Mouse (Mus musculus): Measurements from ENCODE around the gene Rab3ip. TPM values are rescaled to one million over a fixed set of nuclear protein-coding genes. Genes with fewer than 3 reads are reported as not detected.

The Rab3ip gene
- polyA plus RNA-seq, 1 experiment: 34.3 TPM

DNA sequence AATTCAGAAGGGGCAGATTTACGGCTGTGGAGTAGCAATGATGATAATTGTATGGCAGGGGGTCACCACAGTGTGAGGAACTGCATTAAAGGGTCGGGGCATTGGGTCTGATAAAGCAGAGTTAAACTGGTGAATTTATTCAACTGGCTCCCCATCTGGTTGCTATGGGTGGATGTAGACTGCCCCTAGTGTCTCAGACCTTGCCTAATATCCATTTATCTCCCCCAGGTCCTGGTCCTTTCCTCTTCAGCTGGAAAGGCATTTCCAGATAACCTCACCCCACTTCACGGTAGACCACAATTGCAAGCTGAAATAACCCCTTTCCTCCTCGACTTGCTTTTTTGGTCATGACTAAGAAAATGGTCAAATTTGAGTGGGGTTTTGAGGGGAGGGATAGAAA, 26.9 kb upstream of the Rab3ip start:
- WGBS: 56% methylated on average over 4 of the region's 4 CpGs

DNA sequence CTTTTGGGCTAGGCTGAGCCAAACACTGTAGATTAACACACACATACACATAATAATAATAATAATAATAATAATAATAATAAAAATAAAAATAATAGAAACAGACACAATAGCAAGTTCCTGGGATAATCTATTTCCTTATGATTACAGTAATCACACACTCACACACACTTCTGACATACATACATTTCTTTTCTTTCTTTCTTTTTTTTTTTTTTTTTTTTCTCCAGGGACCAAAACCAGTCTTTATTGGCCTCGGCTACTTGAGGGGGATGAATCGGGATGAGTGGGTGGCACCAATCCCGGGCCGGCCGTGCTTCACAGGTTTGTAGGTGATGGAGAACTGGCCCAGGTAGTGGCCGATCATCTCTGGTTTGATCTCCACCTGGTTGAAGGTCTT, 21.9 kb upstream of the Rab3ip start, which contains the start of gene Gm10271:
Gm10271 (minus strand) TSS at position 101 of the 400 bp plus-strand sequence.
- TF ChIP-seq CTCF (IDR thresholded peaks at IDR 0.05; ENCODE audit: extremely low read depth, insufficient read depth, insufficient read length, insufficient replicate concordance) (no peak), POLR2A (IDR thresholded peaks at IDR 0.05; ENCODE audit: low read depth, low read length) (no peak)
- Histone ChIP-seq H3K4me1 (ENCODE audit: control insufficient read depth, insufficient read depth, insufficient read length) (no peaks in the 10 kb centered on the region), H3K36me3 (ENCODE audit: control insufficient read depth, insufficient read depth, low read length) (no peaks in the 10 kb centered on the region), H3K4me3 (ENCODE audit: extremely low read depth, insufficient read depth, insufficient read length) (no peak within 1 kb of the TSS), H3K27me3 (ENCODE audit: control insufficient read depth, insufficient read depth, low read length) (no peaks in the 10 kb centered on the region), H3K27ac (ENCODE audit: insufficient read depth, low read length) (no peak within 1 kb of the TSS)
- 92% methylated on average over 6 of the region's 6 CpGs for WGBS
- no peak for DNase-seq (ENCODE audit: low read depth in 1 of 2, low spot score in 2 of 2)

More for the DNA sequence above, 26.9 kb upstream of the Rab3ip start:
- Histone ChIP-seq H3K4me3 (ENCODE audit: extremely low read depth, insufficient read depth, insufficient read length) (no peak overlapping the region), H3K36me3 (ENCODE audit: control insufficient read depth, insufficient read depth, low read length) (no peaks in the 10 kb centered on the region), H3K4me1 (ENCODE audit: control insufficient read depth, insufficient read depth, insufficient read length) (no peaks in the 10 kb centered on the region), H3K27me3 (ENCODE audit: control insufficient read depth, insufficient read depth, low read length) (no peaks in the 10 kb centered on the region), H3K27ac (ENCODE audit: insufficient read depth, low read length) (no peak overlapping the region)
- DNase-seq (ENCODE audit: low read depth in 1 of 2, low spot score in 2 of 2): no peak
- no peak for TF ChIP-seq CTCF (IDR thresholded peaks at IDR 0.05; ENCODE audit: extremely low read depth, insufficient read depth, insufficient read length, insufficient replicate concordance)
- TF ChIP-seq POLR2A (IDR thresholded peaks at IDR 0.05; ENCODE audit: low read depth, low read length): no peak

DNA sequence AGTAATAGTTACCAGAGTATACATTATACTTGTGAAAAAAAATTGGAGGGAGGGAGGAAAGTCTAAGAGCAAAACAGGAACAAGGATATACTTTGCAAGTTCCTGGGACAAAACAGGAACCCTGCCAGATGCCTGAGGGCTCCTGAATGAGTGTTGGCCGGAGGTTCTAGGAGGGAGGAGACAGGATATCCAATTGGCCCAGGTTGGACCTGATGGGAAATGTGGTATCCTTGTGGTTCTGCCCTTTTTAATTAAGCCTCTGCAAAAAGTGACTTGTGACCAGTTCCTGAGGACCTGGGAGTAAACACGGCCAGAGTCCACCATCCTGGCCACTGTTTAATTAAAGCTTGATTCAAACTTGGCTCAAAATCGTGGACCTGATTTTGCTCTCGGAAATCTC, 18.2 kb upstream of the Rab3ip start:
- Histone ChIP-seq H3K27me3 (ENCODE audit: control insufficient read depth, insufficient read depth, low read length) (no peaks in the 10 kb centered on the region), H3K4me3 (ENCODE audit: extremely low read depth, insufficient read depth, insufficient read length) (no peak overlapping the region), H3K4me1 (ENCODE audit: control insufficient read depth, insufficient read depth, insufficient read length) (no peaks in the 10 kb centered on the region), H3K27ac (ENCODE audit: insufficient read depth, low read length) (no peak overlapping the region), H3K36me3 (ENCODE audit: control insufficient read depth, insufficient read depth, low read length) (no peaks in the 10 kb centered on the region)
- no peak for DNase-seq (ENCODE audit: low read depth in 1 of 2, low spot score in 2 of 2)
- no peak for TF ChIP-seq POLR2A (IDR thresholded peaks at IDR 0.05; ENCODE audit: low read depth, low read length)
- no peak for TF ChIP-seq CTCF (IDR thresholded peaks at IDR 0.05; ENCODE audit: extremely low read depth, insufficient read depth, insufficient read length, insufficient replicate concordance)
- 91% methylated on average over 4 of the region's 4 CpGs for WGBS

DNA sequence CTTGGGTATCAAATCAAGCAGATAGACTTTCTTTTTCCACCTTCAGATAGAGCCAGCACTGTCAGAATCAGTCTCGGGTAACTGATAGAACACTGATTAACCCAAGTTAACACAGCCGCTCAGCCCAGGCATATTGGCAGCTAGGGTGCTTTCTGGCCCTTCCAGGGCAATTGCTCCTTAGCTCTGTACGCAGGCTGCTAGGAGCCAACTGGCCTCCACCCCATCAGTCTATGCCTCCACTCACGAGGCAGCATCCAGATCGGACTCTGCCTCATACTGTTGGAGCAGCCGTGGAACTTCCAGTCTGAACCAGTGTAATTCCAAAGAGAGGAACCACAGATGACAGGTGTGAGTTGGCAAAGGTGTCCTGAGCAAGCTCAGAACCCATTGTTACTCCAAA, 15.5 kb upstream of the Rab3ip start:
- no peaks in the 10 kb centered on the region for H3K27me3 ChIP-seq (ENCODE audit: control insufficient read depth, insufficient read depth, low read length)
- TF ChIP-seq CTCF (IDR thresholded peaks at IDR 0.05; ENCODE audit: extremely low read depth, insufficient read depth, insufficient read length, insufficient replicate concordance) (no peak), POLR2A (IDR thresholded peaks at IDR 0.05; ENCODE audit: low read depth, low read length) (no peak)
- H3K27ac ChIP-seq (ENCODE audit: insufficient read depth, low read length): no peak overlapping the region
- 88% methylated on average over 6 of the region's 6 CpGs for WGBS
- no peak overlapping the region for H3K4me3 ChIP-seq (ENCODE audit: extremely low read depth, insufficient read depth, insufficient read length)
- H3K36me3 ChIP-seq (ENCODE audit: control insufficient read depth, insufficient read depth, low read length): no peaks in the 10 kb centered on the region
- H3K4me1 ChIP-seq (ENCODE audit: control insufficient read depth, insufficient read depth, insufficient read length): no peaks in the 10 kb centered on the region
- no peak for DNase-seq (ENCODE audit: low read depth in 1 of 2, low spot score in 2 of 2)

DNA sequence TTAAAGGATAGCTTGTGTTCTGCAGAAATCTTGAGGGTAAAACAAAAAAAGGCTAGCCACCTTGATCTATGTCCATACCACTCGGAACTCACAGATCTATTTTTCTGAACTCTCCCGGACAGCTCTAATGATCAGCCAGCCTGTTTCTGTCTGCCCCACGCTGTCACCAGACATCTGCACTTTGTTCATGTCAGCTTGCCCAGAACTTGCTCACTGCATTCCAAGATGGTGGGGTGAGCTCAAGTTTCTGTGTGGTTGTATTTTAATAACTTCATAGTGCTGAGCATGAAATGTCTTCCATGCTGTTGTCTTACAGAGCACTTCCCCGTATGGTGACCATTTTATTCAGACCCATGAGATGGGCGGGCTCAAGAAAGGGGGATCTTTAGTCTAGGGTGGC, 14.7 kb upstream of the Rab3ip start:
- no peak overlapping the region for H3K27ac ChIP-seq (ENCODE audit: insufficient read depth, low read length)
- no peaks in the 10 kb centered on the region for H3K27me3 ChIP-seq (ENCODE audit: control insufficient read depth, insufficient read depth, low read length)
- DNase-seq (ENCODE audit: low read depth in 1 of 2, low spot score in 2 of 2): no peak
- no peak for TF ChIP-seq POLR2A (IDR thresholded peaks at IDR 0.05; ENCODE audit: low read depth, low read length)
- no peak overlapping the region for H3K4me3 ChIP-seq (ENCODE audit: extremely low read depth, insufficient read depth, insufficient read length)
- no peaks in the 10 kb centered on the region for H3K4me1 ChIP-seq (ENCODE audit: control insufficient read depth, insufficient read depth, insufficient read length)
- WGBS: 80% methylated on average over 5 of the region's 5 CpGs
- H3K36me3 ChIP-seq (ENCODE audit: control insufficient read depth, insufficient read depth, low read length): no peaks in the 10 kb centered on the region

DNA sequence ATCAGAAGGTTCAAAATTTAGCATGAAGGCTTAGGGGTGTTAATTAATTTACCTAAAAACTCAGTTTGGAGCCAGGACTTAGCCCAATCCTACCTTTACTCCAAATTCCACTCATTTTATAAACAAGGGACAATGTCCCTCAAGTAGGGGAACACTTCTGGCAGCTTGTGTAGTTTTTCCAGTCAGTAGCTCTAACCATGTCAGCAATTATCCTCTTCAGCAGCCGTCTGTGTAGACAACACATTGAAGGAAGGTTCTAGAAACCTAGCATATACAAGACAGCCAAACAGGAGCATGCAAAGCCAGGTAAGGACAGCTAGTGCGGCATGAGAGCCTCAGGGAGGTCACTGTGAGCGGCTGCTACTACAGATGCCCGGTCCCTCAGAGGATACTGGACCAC, 14.0 kb upstream of the Rab3ip start:
- no peaks in the 10 kb centered on the region for H3K27me3 ChIP-seq (ENCODE audit: control insufficient read depth, insufficient read depth, low read length)
- no peak overlapping the region for H3K4me3 ChIP-seq (ENCODE audit: extremely low read depth, insufficient read depth, insufficient read length)
- no peaks in the 10 kb centered on the region for H3K36me3 ChIP-seq (ENCODE audit: control insufficient read depth, insufficient read depth, low read length)
- H3K27ac ChIP-seq (ENCODE audit: insufficient read depth, low read length): no peak overlapping the region
- no peaks in the 10 kb centered on the region for H3K4me1 ChIP-seq (ENCODE audit: control insufficient read depth, insufficient read depth, insufficient read length)
- WGBS: 92% methylated on average over 4 of the region's 4 CpGs
- DNase-seq (ENCODE audit: low read depth in 1 of 2, low spot score in 2 of 2): no peak
- no peak for TF ChIP-seq POLR2A (IDR thresholded peaks at IDR 0.05; ENCODE audit: low read depth, low read length)
- no peak for TF ChIP-seq CTCF (IDR thresholded peaks at IDR 0.05; ENCODE audit: extremely low read depth, insufficient read depth, insufficient read length, insufficient replicate concordance)

DNA sequence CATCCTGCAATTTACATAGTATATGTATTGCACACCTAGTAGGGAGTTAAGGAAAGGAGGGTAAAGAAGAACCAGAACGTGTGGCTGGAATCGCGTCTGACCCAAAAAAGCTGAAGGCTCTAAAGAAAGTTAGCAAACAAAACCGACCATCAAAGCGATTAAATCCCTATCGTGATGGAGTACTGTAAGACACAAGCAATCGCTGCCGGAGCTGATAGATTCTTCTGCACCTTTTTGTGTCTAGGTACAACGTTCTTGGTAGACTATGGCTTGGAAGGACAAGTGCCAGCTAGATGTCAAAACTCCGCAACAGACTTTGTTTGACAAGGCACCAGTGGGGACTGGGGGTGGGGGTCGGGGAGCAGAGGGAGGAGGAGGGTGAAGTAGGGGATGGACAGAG, 13.5 kb upstream of the Rab3ip start:
- H3K27ac ChIP-seq (ENCODE audit: insufficient read depth, low read length): no peak overlapping the region
- H3K4me1 ChIP-seq (ENCODE audit: control insufficient read depth, insufficient read depth, insufficient read length): no peaks in the 10 kb centered on the region
- WGBS: 84% methylated on average over 11 of the region's 11 CpGs
- no peaks in the 10 kb centered on the region for H3K36me3 ChIP-seq (ENCODE audit: control insufficient read depth, insufficient read depth, low read length)
- TF ChIP-seq POLR2A (IDR thresholded peaks at IDR 0.05; ENCODE audit: low read depth, low read length): no peak
- TF ChIP-seq CTCF (IDR thresholded peaks at IDR 0.05; ENCODE audit: extremely low read depth, insufficient read depth, insufficient read length, insufficient replicate concordance): no peak
- DNase-seq (ENCODE audit: low read depth in 1 of 2, low spot score in 2 of 2): no peak
- no peak overlapping the region for H3K4me3 ChIP-seq (ENCODE audit: extremely low read depth, insufficient read depth, insufficient read length)
- no peaks in the 10 kb centered on the region for H3K27me3 ChIP-seq (ENCODE audit: control insufficient read depth, insufficient read depth, low read length)

All from spleen, adult 2 months (tissue).